Mouse (Mus musculus) cerebellum, adult 9-11 months (tissue): Measurements from ENCODE around the gene Kdm4c.
"Not testable (repeated sequence)": the region's sequence is repeated elsewhere in the genome, so short reads cannot be mapped to it uniquely, and the experiment has no call there.

Experiments used
- DNase-seq: peaks from one replicate; pipeline ENCODE4 v3.0.0; 2022

Kdm4c gene

DNA sequence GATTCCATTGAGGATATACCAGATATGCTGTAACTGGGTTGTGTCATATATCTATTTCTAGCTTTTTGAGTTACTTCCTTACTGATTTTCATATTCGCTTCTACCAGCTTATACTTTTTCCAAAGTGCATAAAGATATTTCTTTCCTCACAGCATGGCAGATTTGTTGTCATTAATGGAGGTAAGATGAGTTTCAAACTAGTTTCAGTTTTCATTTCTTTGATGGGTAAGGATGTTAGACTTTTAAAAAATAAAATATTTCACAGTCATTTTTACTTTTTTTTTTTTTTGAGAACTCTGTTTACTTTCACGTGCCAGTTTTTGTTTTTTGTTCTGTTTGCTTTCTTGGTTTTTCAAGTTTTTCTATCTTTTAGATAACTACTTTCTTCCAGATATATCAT is 70.6 kb downstream of the Kdm4c start:
- no peak for DNase-seq

DNA sequence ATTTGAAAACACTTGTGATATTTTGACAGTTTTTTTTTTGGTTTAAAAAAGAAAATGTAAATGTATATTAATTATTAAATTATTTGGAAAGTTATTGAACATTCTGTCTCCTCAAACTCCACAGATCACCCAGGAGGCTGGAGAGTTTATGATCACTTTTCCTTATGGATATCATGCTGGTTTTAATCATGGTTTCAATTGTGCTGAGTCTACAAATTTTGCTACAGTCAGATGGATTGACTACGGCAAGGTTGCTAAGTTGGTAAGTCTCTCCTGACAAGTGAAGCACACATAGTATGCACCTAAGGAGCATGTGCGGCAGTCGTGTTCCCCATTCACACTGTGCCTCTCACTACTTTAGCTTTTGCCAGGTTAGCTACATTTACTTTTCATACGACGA is 73.1 kb downstream of the Kdm4c start:
- DNase-seq, result no peak

DNA sequence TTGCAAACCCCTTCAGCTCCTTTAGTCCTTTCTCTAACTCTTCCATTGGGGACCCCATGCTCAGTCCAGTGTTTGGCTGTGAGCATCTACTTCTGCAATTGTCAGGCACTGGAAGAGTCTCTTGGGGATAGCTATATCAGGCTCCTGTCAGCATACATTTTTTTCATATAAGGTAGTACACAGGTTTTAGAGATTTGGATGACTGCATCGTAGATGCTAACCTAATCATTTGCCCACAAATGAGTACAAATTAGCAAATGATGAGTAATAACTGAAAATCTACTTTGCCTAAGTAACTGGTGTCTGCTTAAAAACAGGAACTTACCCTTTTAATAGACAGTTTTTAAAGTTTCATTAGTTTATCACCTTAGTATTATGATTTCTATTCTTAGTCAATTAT is 77.0 kb downstream of the Kdm4c start:
- no peak for DNase-seq

DNA sequence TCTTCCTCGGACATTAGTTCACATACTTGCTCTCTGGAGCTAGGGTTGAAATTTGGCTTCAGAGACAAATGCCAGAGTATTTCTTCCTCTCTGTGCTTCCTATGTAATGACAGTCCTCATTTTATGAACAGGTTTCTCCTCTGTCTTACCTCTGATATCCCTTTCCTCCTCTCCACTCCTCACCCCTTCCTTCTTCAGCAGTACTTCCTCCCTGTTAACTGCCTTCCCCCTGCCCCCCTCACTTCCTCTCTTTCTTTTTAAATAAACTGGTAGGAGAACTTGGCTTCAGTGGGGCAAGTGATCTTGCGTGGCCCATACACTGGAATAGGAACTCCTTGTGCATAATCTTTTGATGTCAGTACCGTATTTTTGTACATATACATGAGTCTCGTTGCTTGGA is 115.2 kb downstream of the Kdm4c start:
- no peak for DNase-seq

DNA sequence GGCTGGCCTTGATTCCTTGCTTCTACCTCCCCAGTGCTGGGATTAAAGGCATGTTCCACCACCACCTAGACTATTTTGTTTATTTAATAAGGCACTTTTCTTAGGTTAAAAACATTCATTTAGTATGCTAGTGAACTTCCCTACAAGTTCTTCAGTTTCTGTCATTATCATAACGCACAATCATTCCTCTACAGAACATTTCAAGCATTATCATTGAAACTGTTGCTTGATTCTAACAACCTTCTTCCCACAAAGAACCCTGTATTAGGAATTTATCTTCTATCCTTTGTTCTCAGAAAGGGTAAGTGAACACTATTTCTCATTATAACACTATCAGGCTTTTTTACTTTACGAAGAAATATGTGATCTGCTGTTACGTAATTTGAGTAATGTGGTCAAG is 118.0 kb downstream of the Kdm4c start:
- DNase-seq, result no peak

DNA sequence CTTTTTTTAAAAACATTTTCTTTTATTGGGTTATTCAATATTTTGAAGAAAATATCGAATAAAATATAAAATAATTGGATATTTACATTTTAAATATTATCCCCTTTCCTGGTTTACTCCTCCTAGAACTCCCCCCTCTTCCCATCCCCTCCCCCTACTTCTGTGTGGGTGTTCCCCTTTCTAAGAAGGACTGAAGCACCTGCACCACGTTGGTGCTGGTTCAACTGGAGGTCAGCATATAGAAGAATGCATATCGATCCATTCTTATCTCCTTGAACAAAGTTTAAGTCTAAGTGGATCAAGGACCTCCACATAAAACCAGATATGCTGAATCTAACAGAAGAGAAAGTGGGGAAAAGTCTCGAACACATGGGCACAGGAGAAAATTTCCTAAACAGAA is 144.3 kb downstream of the Kdm4c start:
- no peak for DNase-seq

DNA sequence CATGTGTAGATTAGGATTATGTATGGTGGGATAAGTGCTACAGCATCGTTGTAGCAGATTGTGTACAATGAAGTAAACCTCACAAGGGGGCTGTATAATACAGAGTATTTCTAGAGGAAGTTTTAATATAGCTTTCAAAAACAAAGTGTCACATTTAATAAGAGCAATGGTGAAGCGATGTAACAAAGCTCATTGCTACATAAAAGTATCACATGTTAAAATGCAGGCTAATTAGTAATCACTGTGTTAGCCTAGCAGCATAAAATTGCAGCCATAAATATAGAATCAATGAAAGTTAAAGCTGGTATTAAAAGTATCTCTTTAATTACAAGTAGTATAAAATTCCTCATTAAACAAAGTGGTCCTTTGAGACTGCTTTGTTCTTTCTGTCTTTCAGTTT is 150.9 kb downstream of the Kdm4c start:
- no peak for DNase-seq

DNA sequence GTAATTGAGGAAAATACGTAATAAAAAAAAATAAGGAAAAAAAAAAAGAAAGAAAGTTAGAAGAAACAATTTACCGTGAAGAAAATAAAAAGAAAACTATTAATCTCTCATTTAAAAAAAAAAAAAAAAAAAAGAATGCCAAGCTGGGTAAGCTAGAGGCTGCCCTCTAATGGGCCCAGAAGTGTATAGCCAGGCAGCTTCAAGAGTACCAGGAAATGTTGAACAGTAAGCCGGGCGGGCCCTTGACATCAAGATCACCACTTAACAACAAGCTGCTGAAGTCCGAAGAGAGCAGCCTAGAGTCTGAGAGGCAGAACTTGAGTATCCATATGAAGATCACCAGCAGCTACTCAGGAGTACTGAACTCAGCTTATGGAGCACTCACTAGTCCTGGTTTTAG is 154.3 kb downstream of the Kdm4c start:
- DNase-seq, result no peak

DNA sequence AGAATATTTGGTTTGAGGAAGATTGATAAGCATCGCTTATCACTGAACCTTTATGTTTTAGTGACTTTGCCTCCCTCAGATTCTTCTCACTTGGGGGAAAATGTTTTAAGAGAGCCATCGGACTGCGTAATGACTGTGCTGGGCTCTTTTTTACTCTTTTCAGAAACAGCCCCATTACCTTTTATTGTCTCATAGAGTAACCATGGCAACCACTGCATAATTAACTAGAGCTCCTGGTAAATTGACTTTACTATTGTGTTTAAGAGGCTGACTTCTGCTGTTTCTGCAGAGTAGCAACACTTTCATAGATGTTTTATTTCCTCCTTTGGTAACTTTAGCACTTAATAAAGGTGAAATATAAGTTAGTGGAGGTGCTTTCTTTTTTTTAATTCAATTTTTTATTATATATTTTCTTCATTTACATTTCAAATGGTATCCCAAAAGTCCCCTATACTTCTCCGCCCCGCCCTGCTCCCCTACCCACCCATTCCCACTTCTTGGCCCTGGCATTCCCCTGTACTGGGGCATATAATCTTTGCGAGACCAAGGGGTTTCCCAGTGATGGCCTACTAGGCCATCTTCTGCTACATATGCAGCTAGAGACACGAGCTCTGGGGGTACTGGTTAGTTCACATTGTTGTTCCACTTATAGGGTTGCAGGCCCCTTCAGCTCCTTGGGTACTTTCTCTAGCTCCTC is 159.5 kb downstream of the Kdm4c start:
- DNase-seq, result not testable (repeated sequence)

DNA sequence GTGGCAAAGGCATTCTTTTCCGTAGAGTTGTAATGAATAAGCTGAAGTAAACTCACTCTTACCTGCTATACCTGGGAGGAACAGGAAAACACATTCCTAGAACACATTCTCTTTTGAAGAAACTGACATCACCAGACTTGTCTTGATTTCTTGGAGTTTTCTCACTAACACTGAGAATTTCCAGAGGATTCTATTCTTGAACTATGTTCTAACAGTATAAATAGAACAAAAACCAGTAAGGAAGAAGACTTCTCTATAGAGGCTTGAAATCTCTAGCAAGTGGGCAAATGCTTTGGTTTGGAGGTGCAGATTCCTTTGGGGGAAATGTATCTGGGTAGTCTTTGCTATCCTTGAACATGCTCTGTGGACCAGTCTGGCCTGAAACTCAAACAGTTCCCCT is 166.4 kb downstream of the Kdm4c start:
- no peak for DNase-seq

DNA sequence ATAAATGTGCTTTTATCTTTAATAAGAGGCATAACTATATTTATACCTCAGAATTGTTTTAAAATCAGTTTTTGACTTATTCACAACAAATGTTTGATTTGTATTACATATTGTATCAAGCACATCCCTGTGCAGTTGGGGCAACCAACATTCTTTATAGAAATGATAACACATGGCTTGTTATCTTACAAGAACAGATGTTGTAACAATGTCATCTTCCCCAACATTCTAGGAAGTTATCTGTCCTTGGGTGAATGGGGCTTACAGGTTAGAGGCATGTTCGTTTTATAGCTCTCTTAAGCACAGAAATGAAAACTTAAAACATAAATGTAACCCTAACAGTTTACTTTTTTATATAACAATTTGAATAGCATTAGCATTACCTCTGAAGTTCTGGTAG is 177.5 kb downstream of the Kdm4c start:
- DNase-seq, result no peak
